8 mouse cellular contexts compared by ENCODE assay signal in genomic region chr14:9449942-9450341, GRCm38 (mm10).
DNase-seq lines count a peak whose midpoint lies in the region; ATAC-seq and TF ChIP-seq lines count a peak whose summit lies in the region.

No protein-coding gene starts in this region.

- no peak overlapping the region for H3K4me3 ChIP-seq in hindbrain, embryonic 15.5 days
- no peak overlapping the region for H3K4me3 ChIP-seq in hindbrain, embryonic 12.5 days
- no peak overlapping the region for H3K4me3 ChIP-seq in gastrocnemius, adult 2 months
- H3K4me3 ChIP-seq in lung, postnatal 0 days (ENCODE audit: low read depth, low read length), result no peak overlapping the region

- DNase-seq in urinary bladder, postnatal 14 days (ENCODE audit: low spot score), result peak; percentile 42
- DNase-seq in urinary bladder, postnatal 10 days (ENCODE audit: low spot score), result no peak
- peak; percentile 76 for DNase-seq in gastrocnemius, adult 2 months
- DNase-seq in lung, postnatal 0 days (ENCODE audit: low spot score), result peak; percentile 34
- no peak for DNase-seq in thymus, postnatal 14 days
- no peak for DNase-seq in natural killer cell, adult 2 months (ENCODE audit: low spot score in 2 of 2)

- no peaks in the 10 kb centered on the region for H3K9me3 ChIP-seq in hindbrain, embryonic 15.5 days
- no peaks in the 10 kb centered on the region for H3K9me3 ChIP-seq in hindbrain, embryonic 12.5 days (replicated peaks)
- H3K9me3 ChIP-seq in lung, postnatal 0 days (ENCODE audit: low read length), result no peaks in the 10 kb centered on the region

- intact Hi-C loops in gastrocnemius, adult 2 months (cut with DNase I), result loop anchor here (2.0 kb wide), 1 partner anchor 57 kb away; no protein-coding TSS in a partner anchor

- no peak for TF ChIP-seq CTCF in gastrocnemius, adult 2 months (IDR thresholded peaks at IDR 0.05)
- no peak for TF ChIP-seq CTCF in lung, postnatal 0 days (IDR thresholded peaks at IDR 0.05)

- H3K9ac ChIP-seq in hindbrain, embryonic 15.5 days, result no peak overlapping the region
- no peak overlapping the region for H3K9ac ChIP-seq in hindbrain, embryonic 12.5 days
- no peak overlapping the region for H3K9ac ChIP-seq in lung, postnatal 0 days (replicated peaks; ENCODE audit: low read depth)

- no peaks in the 10 kb centered on the region for H3K36me3 ChIP-seq in hindbrain, embryonic 15.5 days
- H3K36me3 ChIP-seq in hindbrain, embryonic 12.5 days, result no peaks in the 10 kb centered on the region
- no peaks in the 10 kb centered on the region for H3K36me3 ChIP-seq in lung, postnatal 0 days (ENCODE audit: insufficient read depth, low read length)

- TF ChIP-seq EP300 in lung, postnatal 0 days (IDR thresholded peaks at IDR 0.05), result no peak

- H3K27me3 ChIP-seq in hindbrain, embryonic 15.5 days, result no peaks in the 10 kb centered on the region
- no peaks in the 10 kb centered on the region for H3K27me3 ChIP-seq in hindbrain, embryonic 12.5 days
- no peaks in the 10 kb centered on the region for H3K27me3 ChIP-seq in lung, postnatal 0 days (replicated peaks; ENCODE audit: insufficient read depth, low read length)

- H3K4me1 ChIP-seq in hindbrain, embryonic 15.5 days (replicated peaks), result peaks cover 3% of the 10 kb centered on the region; the same call in 1 of the 2 replicates
- H3K4me1 ChIP-seq in hindbrain, embryonic 12.5 days, result no peaks in the 10 kb centered on the region
- no peaks in the 10 kb centered on the region for H3K4me1 ChIP-seq in lung, postnatal 0 days (ENCODE audit: insufficient read depth, low read depth, low read length)

- WGBS in hindbrain, embryonic 15.5 days, result 46% methylated on average over 3 of the region's 3 CpGs
- 70% methylated on average over 3 of the region's 3 CpGs for WGBS in hindbrain, embryonic 12.5 days
- WGBS in lung, postnatal 0 days, result 34% methylated on average over 3 of the region's 3 CpGs

- no peak overlapping the region for H3K4me2 ChIP-seq in hindbrain, embryonic 15.5 days
- H3K4me2 ChIP-seq in hindbrain, embryonic 12.5 days (replicated peaks), result no peak overlapping the region
- H3K4me2 ChIP-seq in lung, postnatal 0 days (replicated peaks; ENCODE audit: low read depth, low read length), result no peak overlapping the region

- no peak overlapping the region for H3K27ac ChIP-seq in hindbrain, embryonic 15.5 days (replicated peaks)
- no peak overlapping the region for H3K27ac ChIP-seq in hindbrain, embryonic 12.5 days
- no peak overlapping the region for H3K27ac ChIP-seq in gastrocnemius, adult 2 months
- H3K27ac ChIP-seq in lung, postnatal 0 days (ENCODE audit: low read length), result no peak overlapping the region

- ATAC-seq in hindbrain, embryonic 15.5 days (ENCODE audit: low FRiP score, low read depth), result 0 out of 2 replicates have a peak, but pooled peaks have one; percentile 48
- ATAC-seq in hindbrain, embryonic 12.5 days (ENCODE audit: low FRiP score), result no peak
- ATAC-seq in lung, postnatal 0 days, result no peak

Comparison
In these comparisons a context has a peak if more than half of its experiments do, and no peak if none do; other contexts are left out.
1. DNase-seq: peak in urinary bladder, postnatal 14 days (single experiment), gastrocnemius, adult 2 months (single experiment) and lung, postnatal 0 days (single experiment); none in urinary bladder, postnatal 10 days (single experiment), thymus, postnatal 14 days (single experiment) and natural killer cell, adult 2 months (0 of 2).